Mouse (Mus musculus) testis, adult 2 months (tissue): Measurements from ENCODE around the gene Fndc1.

Experiments used
- CTCF ChIP-seq: fragments of 200-500 bp; IDR thresholded peaks from 2 replicates; pipeline ENCODE4 v1.5.1; 2012; ENCODE audit warnings: low read depth, mild to moderate bottlenecking, inconsistent platforms, low read length, moderate library complexity; ENCODE audit not compliant: control insufficient read depth, insufficient read depth, insufficient replicate concordance
- POLR2A ChIP-seq: fragments of 200-500 bp; IDR thresholded peaks from 2 replicates; pipeline ENCODE4 v1.6.1; 2012; ENCODE audit warnings: low read depth, mild to moderate bottlenecking, inconsistent platforms, low read length, moderate library complexity; ENCODE audit not compliant: control insufficient read depth

GRCm38 (mm10) chr17:7868631-7869030, 41.5 kb upstream of the Fndc1 start:
- TF ChIP-seq CTCF (peak; percentile 73; the same call in 1 of the 2 replicates), POLR2A (no peak)
